Mouse (Mus musculus) lung, postnatal 4 days (tissue): ENCODE measurements around the gene Pde8a.

Source experiments
- DNase-seq, 2 experiments: peaks; one replicate each; pipeline ENCODE4 v3.0.0; 2021

Pde8a gene

GRCm38 (mm10) chr7:81211760-81212159, 1.6 kb upstream of the Pde8a start:
- DNase-seq: peak; percentile 24 to 43

GRCm38 (mm10) chr7:81212261-81212681, 1.1 kb upstream of the Pde8a start:
- peak; percentile 76 to 80 for DNase-seq

GRCm38 (mm10) chr7:81212697-81213346, 574 bp upstream of the Pde8a start:
- DNase-seq: peak; percentile 97 to 98

GRCm38 (mm10) chr7:81214153-81214907, 934 bp downstream of the Pde8a start:
- DNase-seq: no peak

GRCm38 (mm10) chr7:81215950-81216349, 2.6 kb downstream of the Pde8a start:
- no peak for DNase-seq

- DNase-seq: no peak
These were observed 5.9 kb downstream of the Pde8a start for GRCm38 (mm10) chr7:81219321-81219720.

- no peak for DNase-seq
These were observed 7.0 kb downstream of the Pde8a start for GRCm38 (mm10) chr7:81220381-81220780.

GRCm38 (mm10) chr7:81224260-81224659, 10.9 kb downstream of the Pde8a start:
- peak in 1 of 2 experiments; percentile 38 for DNase-seq

- DNase-seq: no peak
These were observed 16.8 kb downstream of the Pde8a start for GRCm38 (mm10) chr7:81230091-81230792.

GRCm38 (mm10) chr7:81232674-81233073, 19.3 kb downstream of the Pde8a start:
- no peak for DNase-seq

GRCm38 (mm10) chr7:81235117-81235516, 21.7 kb downstream of the Pde8a start:
- no peak for DNase-seq

GRCm38 (mm10) chr7:81235600-81236223, 22.3 kb downstream of the Pde8a start:
- DNase-seq: no peak

GRCm38 (mm10) chr7:81243361-81243760, 30.0 kb downstream of the Pde8a start:
- no peak for DNase-seq

GRCm38 (mm10) chr7:81249854-81250279, 36.5 kb downstream of the Pde8a start:
- no peak for DNase-seq

GRCm38 (mm10) chr7:81250601-81251000, 37.2 kb downstream of the Pde8a start:
- no peak for DNase-seq

- no peak for DNase-seq
These were observed 38.1 kb downstream of the Pde8a start for GRCm38 (mm10) chr7:81251521-81251920.

GRCm38 (mm10) chr7:81253317-81253716, 39.9 kb downstream of the Pde8a start:
- no peak for DNase-seq

GRCm38 (mm10) chr7:81254579-81254978, 41.2 kb downstream of the Pde8a start:
- DNase-seq: no peak

- DNase-seq: no peak
These were observed 42.1 kb downstream of the Pde8a start for GRCm38 (mm10) chr7:81255456-81255855.

GRCm38 (mm10) chr7:81256773-81257172, 43.4 kb downstream of the Pde8a start:
- DNase-seq: no peak

GRCm38 (mm10) chr7:81261548-81261947, 48.2 kb downstream of the Pde8a start:
- DNase-seq: no peak

- DNase-seq: no peak
These were observed 59.5 kb downstream of the Pde8a start for GRCm38 (mm10) chr7:81272908-81273307.

- DNase-seq: no peak
These were observed 65.6 kb downstream of the Pde8a start for GRCm38 (mm10) chr7:81278966-81279365.
